Mouse (Mus musculus) myocyte (in vitro differentiated cells): ENCODE measurements around the gene Ttc30a2.

ENCODE experiments used
- E2F4 ChIP-seq: IDR thresholded peaks from one replicate; pipeline ENCODE4 v1.6.1; 2011; ENCODE audit warnings: mild to moderate bottlenecking, control low read depth, moderate library complexity; ENCODE audit not compliant: insufficient read depth
- MYOG ChIP-seq, 3 experiments: IDR thresholded peaks; one replicate each; pipeline ENCODE4 v1.6.1; 2011; ENCODE audit warnings: control low read depth in 2 of 3, low read depth in 2 of 3, mild to moderate bottlenecking in 2 of 3; ENCODE audit not compliant: insufficient read length in 2 of 3, control insufficient read depth in 1 of 3, insufficient read depth in 1 of 3
- POLR2A ChIP-seq: IDR thresholded peaks from one replicate; pipeline ENCODE4 v1.6.1; 2011; ENCODE audit warnings: low read depth, mild to moderate bottlenecking, control low read depth, moderate library complexity; ENCODE audit not compliant: insufficient read length
- REST ChIP-seq: IDR thresholded peaks from one replicate; pipeline ENCODE4 v1.6.1; 2011; ENCODE audit warnings: mild to moderate bottlenecking, control low read depth, moderate library complexity; ENCODE audit not compliant: insufficient read depth, insufficient read length
- USF1 ChIP-seq: IDR thresholded peaks from one replicate; pipeline ENCODE4 v1.6.1; 2011; ENCODE audit warnings: low read depth, mild to moderate bottlenecking, control low read depth, moderate library complexity

DNA sequence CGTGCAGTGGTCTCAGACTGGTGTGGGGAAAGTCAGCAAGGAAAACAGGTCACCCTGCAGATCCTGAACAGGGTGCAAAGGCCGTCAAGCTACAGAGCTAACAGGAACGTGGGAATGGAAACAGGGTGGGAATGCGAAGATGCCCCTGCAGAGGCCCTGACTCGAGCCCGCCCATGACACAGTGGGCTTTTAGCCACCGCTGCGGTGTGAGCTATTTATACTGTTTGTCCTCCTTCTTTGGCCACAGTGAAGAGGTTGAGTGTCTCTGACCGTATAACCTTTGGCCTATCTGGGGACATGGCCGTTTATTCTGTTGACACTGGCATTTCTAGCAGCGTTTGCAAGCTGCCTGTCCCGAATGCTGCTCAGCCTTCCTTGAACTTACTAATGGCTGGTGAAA lies 21.7 kb upstream of the Ttc30a2 start:
- TF ChIP-seq POLR2A (no peak), E2F4 (no peak), REST (no peak), USF1 (no peak), MYOG (IDR thresholded peaks at IDR 0.05; ENCODE audit: control insufficient read depth in 1 of 3, insufficient read depth in 1 of 3, insufficient read length in 2 of 3, low read depth in 2 of 3) (no peak)
